Mouse (Mus musculus) stomach, postnatal 0 days (tissue): ENCODE measurements around the gene Timm50. TPM values are rescaled to one million over a fixed set of nuclear protein-coding genes. Genes with fewer than 3 reads are reported as not detected.

Experiments
- ATAC-seq: fragments of 200-750 bp; cut with Nextera tagmentation; 2 replicates; pipeline ENCODE4 v1.8.0; 2017; ENCODE audit not compliant: low FRiP score, low TSS enrichment
- DNase-seq: peaks from one replicate; pipeline ENCODE4 v3.0.0-alpha.2; 2016; ENCODE audit warnings: low spot score
- H3K27ac ChIP-seq: fragments of 300-500 bp; sonication (generic); replicated peaks from 2 replicates; pipeline ENCODE4 v1.5.1; 2014; ENCODE audit warnings: mild to moderate bottlenecking, control low read depth
- H3K27me3 ChIP-seq: fragments of 300-500 bp; sonication (generic); 2 replicates; pipeline ENCODE4 v1.6.1; 2014; ENCODE audit warnings: low read length; ENCODE audit not compliant: control insufficient read depth, insufficient read depth
- H3K36me3 ChIP-seq: fragments of 300-500 bp; sonication (generic); 2 replicates; pipeline ENCODE4 v1.6.1; 2014; ENCODE audit warnings: low read length, mixed read lengths; ENCODE audit not compliant: control insufficient read depth, insufficient read depth
- H3K4me1 ChIP-seq: fragments of 300-500 bp; sonication (generic); replicated peaks from 2 replicates; pipeline ENCODE4 v1.6.1; 2014; ENCODE audit warnings: antibody characterized with exemption; ENCODE audit not compliant: control insufficient read depth, insufficient read depth
- H3K4me2 ChIP-seq: fragments of 300-500 bp; sonication (generic); replicated peaks from 2 replicates; pipeline ENCODE4 v1.6.1; 2014; ENCODE audit warnings: low read depth, mild to moderate bottlenecking, control low read depth, moderate library complexity
- H3K4me3 ChIP-seq: fragments of 300-500 bp; sonication (generic); 2 replicates; pipeline ENCODE4 v1.5.1; 2014; ENCODE audit warnings: low read depth, low read length, control low read depth
- H3K9ac ChIP-seq: fragments of 300-500 bp; sonication (generic); 2 replicates; pipeline ENCODE4 v1.6.1; 2014; ENCODE audit warnings: mild to moderate bottlenecking, low read length, control low read depth, mixed read lengths
- H3K9me3 ChIP-seq: fragments of 300-500 bp; sonication (generic); 2 replicates; pipeline ENCODE4 v1.6.1; 2016; ENCODE audit warnings: low read length; ENCODE audit not compliant: control insufficient read depth
- CTCF ChIP-seq: IDR thresholded peaks from 2 replicates; pipeline ENCODE4 v1.5.1; 2016; ENCODE audit warnings: antibody characterized with exemption, low read depth, mild to moderate bottlenecking, moderate library complexity
- EP300 ChIP-seq: optimal IDR thresholded peaks from 2 replicates; pipeline ENCODE3; 2016; ENCODE audit warnings: antibody characterized with exemption
- WGBS: fragments of 180-500 bp; shearing (Covaris S2); extraction: QIAGEN DNeasy Blood & Tissue Kit; methylation state at CpG from one replicate; pipeline ENCODE4 v1.1.7; 2014; 5-methylcytosine and 5-hydroxymethylcytosine counted together
- polyA plus RNA-seq: library from polyadenylated mRNA; unstranded; fragments of >200 nt; fragmentation: Nextera tagmentation; extraction: Ambion mirVana; gene quantifications from 2 replicates; pipeline ENCODE4 v1.2.1, GENCODE M21; 2015

The Timm50 gene
- polyA plus RNA-seq, 1 experiment from 2014 or later, result 69.6 TPM

- TF ChIP-seq CTCF (peak; percentile 40), EP300 (no peak)
- Histone ChIP-seq H3K4me1 (peaks cover 3% of the 10 kb centered on the region; the same call in 1 of the 2 replicates), H3K27ac (no peak overlapping the region), H3K4me2 (peak overlapping the region; percentile 58), H3K4me3 (peak overlapping the region; percentile 30), H3K36me3 (no peaks in the 10 kb centered on the region), H3K27me3 (peaks cover 2% of the 10 kb centered on the region; the same call in 1 of the 2 replicates), H3K9ac (peak overlapping the region; percentile 50; the same call in 1 of the 2 replicates), H3K9me3 (no peaks in the 10 kb centered on the region)
- 1% methylated on average over 15 of the region's 18 CpGs for WGBS
- no peak for DNase-seq
- peak; percentile 22; the same call in 1 of the 2 replicates for ATAC-seq
These were observed 21.7 kb downstream of the Timm50 start for GRCm38 (mm10) chr7:28290165-28290564.

GRCm38 (mm10) chr7:28280630-28281029 is 31.2 kb downstream of the Timm50 start:
- no peaks in the 10 kb centered on the region for H3K27me3 ChIP-seq
- ATAC-seq, result no peak
- TF ChIP-seq CTCF, result no peak
- TF ChIP-seq EP300, result no peak
- H3K4me2 ChIP-seq, result no peak overlapping the region
- no peak overlapping the region for H3K9ac ChIP-seq
- WGBS, result 68% methylated on average over 7 of the region's 7 CpGs
- 0 out of 2 replicates have a peak, but pooled peaks cover 2% of the 10 kb centered on the region for H3K4me1 ChIP-seq
- H3K4me3 ChIP-seq, result no peak overlapping the region
- H3K9me3 ChIP-seq, result no peaks in the 10 kb centered on the region
- DNase-seq, result no peak
- H3K27ac ChIP-seq, result no peak overlapping the region
- no peaks in the 10 kb centered on the region for H3K36me3 ChIP-seq

- H3K4me2 ChIP-seq, result peak overlapping the region; percentile 93
- H3K36me3 ChIP-seq, result no peaks in the 10 kb centered on the region
- H3K9ac ChIP-seq, result peak overlapping the region; percentile 82
- DNase-seq, result no peak
- peak overlapping the region; percentile 68 for H3K4me3 ChIP-seq
- H3K27ac ChIP-seq, result peak overlapping the region; percentile 84; the same call in 1 of the 2 replicates
- H3K4me1 ChIP-seq, result 0 out of 2 replicates have a peak, but pooled peaks cover 2% of the 10 kb centered on the region
- no peaks in the 10 kb centered on the region for H3K27me3 ChIP-seq
- 80% methylated on average over 7 of the region's 7 CpGs for WGBS
- no peaks in the 10 kb centered on the region for H3K9me3 ChIP-seq
- no peak for ATAC-seq
- TF ChIP-seq CTCF (no peak), EP300 (no peak)
These were observed 33.6 kb downstream of the Timm50 start for GRCm38 (mm10) chr7:28278279-28278652.

- no peaks in the 10 kb centered on the region for H3K36me3 ChIP-seq
- peak within 1 kb of the TSS; percentile 68 for H3K4me3 ChIP-seq
- ATAC-seq (peak; percentile 79), DNase-seq (peak; percentile 94)
- TF ChIP-seq EP300 (no peak), CTCF (peak; percentile 92)
- WGBS, result 2% methylated on average over 68 of the region's 68 CpGs
- no peaks in the 10 kb centered on the region for H3K9me3 ChIP-seq
- peak within 1 kb of the TSS; percentile 84 for H3K27ac ChIP-seq
- H3K27me3 ChIP-seq, result no peaks in the 10 kb centered on the region
- 0 out of 2 replicates have a peak, but pooled peaks cover 2% of the 10 kb centered on the region for H3K4me1 ChIP-seq
- H3K4me2 ChIP-seq, result peak within 1 kb of the TSS; percentile 93
- H3K9ac ChIP-seq, result peak within 1 kb of the TSS; percentile 82
These were observed 34.1 kb downstream of the Timm50 start, which contains the start of gene Eid2b for GRCm38 (mm10) chr7:28277615-28278278. Gene Eid2b, plus strand, starts transcription at chr7:28277739.

GRCm38 (mm10) chr7:28277237-28277614 is 34.6 kb downstream of the Timm50 start:
- H3K27ac ChIP-seq, result no peak overlapping the region
- no peak for TF ChIP-seq EP300
- TF ChIP-seq CTCF, result no peak
- H3K4me1 ChIP-seq, result 0 out of 2 replicates have a peak, but pooled peaks cover 2% of the 10 kb centered on the region
- H3K36me3 ChIP-seq, result no peaks in the 10 kb centered on the region
- WGBS, result 59% methylated on average over 8 of the region's 8 CpGs
- DNase-seq, result no peak
- H3K9me3 ChIP-seq, result no peaks in the 10 kb centered on the region
- ATAC-seq, result no peak
- H3K4me2 ChIP-seq, result no peak overlapping the region
- H3K9ac ChIP-seq, result no peak overlapping the region
- H3K4me3 ChIP-seq, result no peak overlapping the region
- no peaks in the 10 kb centered on the region for H3K27me3 ChIP-seq

GRCm38 (mm10) chr7:28271761-28272160 is 40.1 kb downstream of the Timm50 start:
- DNase-seq (no peak), ATAC-seq (no peak)
- Histone ChIP-seq H3K27me3 (no peaks in the 10 kb centered on the region), H3K9me3 (no peaks in the 10 kb centered on the region), H3K27ac (no peak overlapping the region), H3K4me2 (no peak overlapping the region), H3K9ac (no peak overlapping the region), H3K36me3 (no peaks in the 10 kb centered on the region), H3K4me1 (no peaks in the 10 kb centered on the region), H3K4me3 (no peak overlapping the region)
- peak; percentile 47 for TF ChIP-seq CTCF
- no peak for TF ChIP-seq EP300
- WGBS, result 69% methylated on average over 3 of the region's 3 CpGs
